Mouse (Mus musculus) lung, postnatal 0 days (tissue): ENCODE measurements around the gene Kcnip4. TPM values are rescaled to one million over a fixed set of nuclear protein-coding genes. Genes with fewer than 3 reads are reported as not detected.

Experiments used
- ATAC-seq: fragments of 200-750 bp; cut with Nextera tagmentation; 2 replicates; pipeline ENCODE4 v1.8.0; 2017; ENCODE audit warnings: moderate library complexity
- DNase-seq: peaks from one replicate; pipeline ENCODE4 v3.0.0-alpha.2; 2016; ENCODE audit warnings: low spot score
- H3K27ac ChIP-seq: fragments of 300-500 bp; sonication (generic); 2 replicates; pipeline ENCODE4 v1.5.1; 2014; ENCODE audit warnings: antibody characterized with exemption, mild to moderate bottlenecking, low read length, mixed read lengths
- H3K27me3 ChIP-seq: fragments of 300-500 bp; sonication (generic); replicated peaks from 2 replicates; pipeline ENCODE4 v1.6.1; 2014; ENCODE audit warnings: low read length, mixed read lengths; ENCODE audit not compliant: insufficient read depth
- H3K36me3 ChIP-seq: fragments of 300-500 bp; sonication (generic); 2 replicates; pipeline ENCODE4 v1.6.1; 2014; ENCODE audit warnings: low read length, mixed read lengths; ENCODE audit not compliant: insufficient read depth
- H3K4me1 ChIP-seq: fragments of 300-500 bp; sonication (generic); 2 replicates; pipeline ENCODE4 v1.6.1; 2014; ENCODE audit warnings: antibody characterized with exemption, low read depth, low read length, mixed read lengths; ENCODE audit not compliant: insufficient read depth
- H3K4me2 ChIP-seq: fragments of 300-500 bp; sonication (generic); replicated peaks from 2 replicates; pipeline ENCODE4 v1.6.1; 2014; ENCODE audit warnings: low read depth, mild to moderate bottlenecking, low read length, moderate library complexity, mixed read lengths
- H3K4me3 ChIP-seq: fragments of 300-500 bp; sonication (generic); 2 replicates; pipeline ENCODE4 v1.5.1; 2014; ENCODE audit warnings: low read depth, low read length
- H3K9ac ChIP-seq: fragments of 300-500 bp; sonication (generic); replicated peaks from 2 replicates; pipeline ENCODE4 v1.6.1; 2014; ENCODE audit warnings: low read depth, mild to moderate bottlenecking
- H3K9me3 ChIP-seq: fragments of 300-500 bp; sonication (generic); 2 replicates; pipeline ENCODE4 v1.6.1; 2016; ENCODE audit warnings: low read length, mixed read lengths
- CTCF ChIP-seq: IDR thresholded peaks from 2 replicates; pipeline ENCODE4 v1.5.1; 2016; ENCODE audit warnings: antibody characterized with exemption, mild to moderate bottlenecking
- EP300 ChIP-seq: IDR thresholded peaks from 2 replicates; pipeline ENCODE4 v1.6.1; 2016; ENCODE audit warnings: antibody characterized with exemption, mild to moderate bottlenecking, control low read depth
- WGBS: fragments of 180-500 bp; shearing (Covaris S2); extraction: QIAGEN DNeasy Blood & Tissue Kit; methylation state at CpG from one replicate; pipeline ENCODE4 v1.1.7; 2014; 5-methylcytosine and 5-hydroxymethylcytosine counted together
- polyA plus RNA-seq: library from polyadenylated mRNA; unstranded; fragments of >200 nt; fragmentation: Nextera tagmentation; extraction: Ambion mirVana; gene quantifications from 2 replicates; pipeline ENCODE4 v1.2.1, GENCODE M21; 2015

Kcnip4 gene
- polyA plus RNA-seq, 1 experiment from 2014 or later = 0.53 TPM

GRCm38 (mm10) chr5:49348511-49348910 is 176.2 kb downstream of the Kcnip4 start:
- H3K4me3 ChIP-seq = no peak overlapping the region
- no peaks in the 10 kb centered on the region for H3K27me3 ChIP-seq
- no peak overlapping the region for H3K4me2 ChIP-seq
- H3K9me3 ChIP-seq = no peaks in the 10 kb centered on the region
- DNase-seq = no peak
- no peak overlapping the region for H3K9ac ChIP-seq
- TF ChIP-seq EP300 (no peak), CTCF (no peak)
- no peaks in the 10 kb centered on the region for H3K4me1 ChIP-seq
- no peaks in the 10 kb centered on the region for H3K36me3 ChIP-seq
- 76% methylated on average over 5 of the region's 5 CpGs for WGBS
- ATAC-seq = no peak
- H3K27ac ChIP-seq = no peak overlapping the region

- Histone ChIP-seq H3K4me2 (no peak overlapping the region), H3K27me3 (no peaks in the 10 kb centered on the region), H3K4me1 (no peaks in the 10 kb centered on the region), H3K36me3 (no peaks in the 10 kb centered on the region), H3K27ac (no peak overlapping the region), H3K4me3 (no peak overlapping the region), H3K9ac (no peak overlapping the region), H3K9me3 (no peaks in the 10 kb centered on the region)
- ATAC-seq (no peak), DNase-seq (no peak)
- TF ChIP-seq CTCF = no peak
- TF ChIP-seq EP300 = no peak
- WGBS = 59% methylated on average over 1 of the region's 1 CpGs
Measured at GRCm38 (mm10) chr5:49344606-49345005, 180.1 kb downstream of the Kcnip4 start.

DNA sequence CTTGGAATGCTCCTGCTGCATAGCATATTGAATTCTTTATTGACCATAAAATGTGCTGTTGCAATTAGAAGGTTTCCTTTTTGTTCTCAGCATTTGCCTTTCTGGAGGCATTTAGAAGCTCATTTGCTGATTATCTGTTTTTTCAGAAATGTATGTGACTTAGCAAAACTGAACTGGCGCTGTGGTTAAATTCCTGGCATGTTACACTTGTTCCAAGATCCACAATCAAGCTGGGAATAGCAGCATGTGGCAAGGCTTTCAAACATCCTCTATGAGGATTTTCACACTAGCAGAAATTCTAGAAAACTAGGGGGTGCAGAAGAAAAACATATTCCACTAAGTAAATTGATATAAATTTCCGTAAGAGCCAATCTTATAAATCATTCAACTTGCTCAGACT is 187.5 kb downstream of the Kcnip4 start:
- Histone ChIP-seq H3K9ac (no peak overlapping the region), H3K27ac (no peak overlapping the region), H3K9me3 (no peaks in the 10 kb centered on the region), H3K36me3 (no peaks in the 10 kb centered on the region), H3K4me2 (no peak overlapping the region), H3K27me3 (no peaks in the 10 kb centered on the region), H3K4me3 (no peak overlapping the region), H3K4me1 (no peaks in the 10 kb centered on the region)
- WGBS = 52% methylated on average over 2 of the region's 2 CpGs
- DNase-seq (no peak), ATAC-seq (no peak)
- TF ChIP-seq EP300 (no peak), CTCF (no peak)

DNA sequence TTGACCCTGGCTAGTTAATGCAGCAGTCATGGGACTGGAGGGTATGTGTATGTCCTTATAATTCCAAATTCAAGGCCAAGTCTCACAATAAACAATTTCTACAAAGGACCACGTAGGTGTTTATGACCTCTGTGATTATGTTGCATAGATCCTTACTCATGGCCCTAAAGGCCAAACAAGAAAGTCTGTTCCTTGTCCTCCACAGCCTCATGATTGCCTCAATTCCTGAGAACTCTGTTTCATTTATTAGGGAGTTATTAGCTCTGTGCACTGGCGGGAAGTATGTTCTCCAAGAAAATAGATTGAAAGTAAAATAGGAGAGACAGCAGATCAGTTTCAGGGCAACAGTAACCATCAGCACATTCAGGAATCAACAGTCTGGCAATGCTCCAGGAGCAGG is 191.6 kb downstream of the Kcnip4 start:
- H3K9ac ChIP-seq = no peak overlapping the region
- no peaks in the 10 kb centered on the region for H3K36me3 ChIP-seq
- ATAC-seq (no peak), DNase-seq (no peak)
- TF ChIP-seq EP300 = no peak
- TF ChIP-seq CTCF = no peak
- H3K4me2 ChIP-seq = no peak overlapping the region
- H3K4me1 ChIP-seq = no peaks in the 10 kb centered on the region
- H3K9me3 ChIP-seq = no peaks in the 10 kb centered on the region
- WGBS = 71% methylated on average over 2 of the region's 2 CpGs
- no peak overlapping the region for H3K4me3 ChIP-seq
- H3K27ac ChIP-seq = no peak overlapping the region
- no peaks in the 10 kb centered on the region for H3K27me3 ChIP-seq

GRCm38 (mm10) chr5:49329023-49329422 is 195.7 kb downstream of the Kcnip4 start:
- no peak for DNase-seq
- Histone ChIP-seq H3K4me3 (no peak overlapping the region), H3K9ac (no peak overlapping the region), H3K9me3 (no peaks in the 10 kb centered on the region), H3K27me3 (no peaks in the 10 kb centered on the region), H3K4me1 (no peaks in the 10 kb centered on the region), H3K4me2 (no peak overlapping the region), H3K27ac (no peak overlapping the region), H3K36me3 (no peaks in the 10 kb centered on the region)
- 82% methylated on average over 1 of the region's 1 CpGs for WGBS
- ATAC-seq = no peak
- TF ChIP-seq CTCF = no peak
- TF ChIP-seq EP300 = no peak

GRCm38 (mm10) chr5:49318661-49319060 is 206.0 kb downstream of the Kcnip4 start:
- Histone ChIP-seq H3K4me1 (no peaks in the 10 kb centered on the region), H3K9me3 (no peaks in the 10 kb centered on the region), H3K36me3 (no peaks in the 10 kb centered on the region), H3K4me3 (no peak overlapping the region), H3K27ac (no peak overlapping the region), H3K9ac (no peak overlapping the region), H3K27me3 (no peaks in the 10 kb centered on the region), H3K4me2 (no peak overlapping the region)
- TF ChIP-seq EP300 (no peak), CTCF (no peak)
- no peak for DNase-seq
- no peak for ATAC-seq

- Histone ChIP-seq H3K4me2 (no peak overlapping the region), H3K9ac (no peak overlapping the region), H3K36me3 (no peaks in the 10 kb centered on the region), H3K4me1 (no peaks in the 10 kb centered on the region), H3K27ac (no peak overlapping the region), H3K9me3 (no peaks in the 10 kb centered on the region), H3K4me3 (no peak overlapping the region), H3K27me3 (no peaks in the 10 kb centered on the region)
- ATAC-seq (no peak), DNase-seq (no peak)
- whole genome bisulfite sequencing = 67% methylated on average over 2 of the region's 2 CpGs
- TF ChIP-seq CTCF (no peak), EP300 (no peak)
Measured at GRCm38 (mm10) chr5:49317869-49318268, 206.8 kb downstream of the Kcnip4 start.
